Mouse (Mus musculus) liver, embryonic 16.5 days (tissue): ENCODE measurements at regions not wholly inside any gene's neighbourhood (a gene's known extent, or its start where the extent isn't known, plus 50 kb on each side); places are given as distances from the start of the nearest gene placed in this dataset.

Source experiments
- ATAC-seq: fragments of 200-750 bp; cut with Nextera tagmentation; 2 replicates; pipeline ENCODE4 v1.8.0; 2017; ENCODE audit warnings: low read depth, mild to moderate bottlenecking, moderate number of reproducible peaks, moderate library complexity
- H3K27ac ChIP-seq: fragments of 300-500 bp; sonication (generic); 2 replicates; pipeline ENCODE4 v1.5.1; 2014; ENCODE audit warnings: mild to moderate bottlenecking, low read length
- H3K27me3 ChIP-seq: fragments of 300-500 bp; sonication (generic); 2 replicates; pipeline ENCODE4 v1.6.1; 2014; ENCODE audit warnings: low read depth, low read length, mixed read lengths; ENCODE audit not compliant: control insufficient read depth, insufficient read depth
- H3K36me3 ChIP-seq: fragments of 300-500 bp; sonication (generic); 2 replicates; pipeline ENCODE4 v1.6.1; 2014; ENCODE audit warnings: mild to moderate bottlenecking; ENCODE audit not compliant: control insufficient read depth, insufficient read depth
- H3K4me1 ChIP-seq: fragments of 300-500 bp; sonication (generic); 2 replicates; pipeline ENCODE4 v1.6.1; 2014; ENCODE audit warnings: low read depth, low read length, mixed read lengths; ENCODE audit not compliant: control insufficient read depth
- H3K4me2 ChIP-seq: fragments of 300-500 bp; sonication (generic); 2 replicates; pipeline ENCODE4 v1.6.1; 2014; ENCODE audit warnings: low read depth, low read length, mixed read lengths
- H3K4me3 ChIP-seq: fragments of 300-500 bp; sonication (generic); 2 replicates; pipeline ENCODE4 v1.5.1; 2014; ENCODE audit warnings: low read depth, mild to moderate bottlenecking, low read length
- H3K9ac ChIP-seq: fragments of 300-500 bp; sonication (generic); 2 replicates; pipeline ENCODE4 v1.6.1; 2014; ENCODE audit warnings: low read depth, low read length
- H3K9me3 ChIP-seq: fragments of 300-500 bp; sonication (generic); replicated peaks from 2 replicates; pipeline ENCODE4 v1.6.1; 2016; ENCODE audit warnings: low read length; ENCODE audit not compliant: control insufficient read depth
- WGBS: fragments of 180-500 bp; shearing (Covaris S2); extraction: QIAGEN DNeasy Blood & Tissue Kit; methylation state at CpG from one replicate; pipeline ENCODE4 v1.1.7; 2014; ENCODE audit not compliant: insufficient replicate concordance; 5-methylcytosine and 5-hydroxymethylcytosine counted together

- no peaks in the 10 kb centered on the region for H3K4me1 ChIP-seq
- no peaks in the 10 kb centered on the region for H3K27me3 ChIP-seq
- no peaks in the 10 kb centered on the region for H3K9me3 ChIP-seq
- no peak overlapping the region for H3K4me3 ChIP-seq
- H3K9ac ChIP-seq, result no peak overlapping the region
- WGBS, result 54% methylated on average over 5 of the region's 5 CpGs
- no peak overlapping the region for H3K4me2 ChIP-seq
- ATAC-seq, result no peak
- no peaks in the 10 kb centered on the region for H3K36me3 ChIP-seq
- H3K27ac ChIP-seq, result no peak overlapping the region
Observed at GRCm38 (mm10) chr11:52533379-52533778, 137.2 kb downstream of the 9530068E07Rik start.

- ATAC-seq, result no peak
- Histone ChIP-seq H3K9me3 (no peaks in the 10 kb centered on the region), H3K4me2 (no peak overlapping the region), H3K36me3 (no peaks in the 10 kb centered on the region), H3K4me1 (no peaks in the 10 kb centered on the region), H3K27ac (no peak overlapping the region), H3K9ac (no peak overlapping the region), H3K4me3 (no peak overlapping the region), H3K27me3 (no peaks in the 10 kb centered on the region)
- WGBS, result 62% methylated on average over 13 of the region's 13 CpGs
Observed at GRCm38 (mm10) chr11:52534586-52534985, 138.4 kb downstream of the 9530068E07Rik start.

GRCm38 (mm10) chr11:52536211-52536610 is 140.0 kb downstream of the 9530068E07Rik start:
- no peak overlapping the region for H3K4me2 ChIP-seq
- WGBS, result 59% methylated on average over 2 of the region's 2 CpGs
- no peaks in the 10 kb centered on the region for H3K4me1 ChIP-seq
- H3K9me3 ChIP-seq, result no peaks in the 10 kb centered on the region
- no peak overlapping the region for H3K27ac ChIP-seq
- H3K4me3 ChIP-seq, result no peak overlapping the region
- no peak overlapping the region for H3K9ac ChIP-seq
- no peaks in the 10 kb centered on the region for H3K36me3 ChIP-seq
- H3K27me3 ChIP-seq, result no peaks in the 10 kb centered on the region
- no peak for ATAC-seq

- H3K9ac ChIP-seq, result no peak overlapping the region
- ATAC-seq, result no peak
- no peaks in the 10 kb centered on the region for H3K4me1 ChIP-seq
- no peaks in the 10 kb centered on the region for H3K36me3 ChIP-seq
- H3K27me3 ChIP-seq, result no peaks in the 10 kb centered on the region
- no peak overlapping the region for H3K27ac ChIP-seq
- WGBS, result 39% methylated on average over 11 of the region's 11 CpGs
- H3K4me2 ChIP-seq, result no peak overlapping the region
- H3K9me3 ChIP-seq, result no peaks in the 10 kb centered on the region
- H3K4me3 ChIP-seq, result no peak overlapping the region
Observed at GRCm38 (mm10) chr11:52536841-52537240, 140.6 kb downstream of the 9530068E07Rik start.

- Histone ChIP-seq H3K4me1 (no peaks in the 10 kb centered on the region), H3K9ac (no peak overlapping the region), H3K36me3 (no peaks in the 10 kb centered on the region), H3K27me3 (no peaks in the 10 kb centered on the region), H3K4me3 (no peak overlapping the region), H3K9me3 (no peaks in the 10 kb centered on the region), H3K4me2 (no peak overlapping the region), H3K27ac (no peak overlapping the region)
- 30% methylated on average over 4 of the region's 4 CpGs for WGBS
- ATAC-seq, result no peak
Observed at GRCm38 (mm10) chr11:52537819-52538435, 141.7 kb downstream of the 9530068E07Rik start.

GRCm38 (mm10) chr11:52541210-52541609 is 145.0 kb downstream of the 9530068E07Rik start:
- Histone ChIP-seq H3K9ac (no peak overlapping the region), H3K4me1 (no peaks in the 10 kb centered on the region), H3K4me3 (no peak overlapping the region), H3K4me2 (no peak overlapping the region), H3K9me3 (no peaks in the 10 kb centered on the region), H3K27me3 (no peaks in the 10 kb centered on the region), H3K27ac (no peak overlapping the region), H3K36me3 (no peaks in the 10 kb centered on the region)
- ATAC-seq, result no peak
- WGBS, result 48% methylated on average over 5 of the region's 5 CpGs

- WGBS, result 51% methylated on average over 5 of the region's 5 CpGs
- H3K9ac ChIP-seq, result no peak overlapping the region
Observed at GRCm38 (mm10) chr11:52551451-52551850, 155.2 kb downstream of the 9530068E07Rik start.

GRCm38 (mm10) chr11:52552860-52553259 is 156.6 kb downstream of the 9530068E07Rik start:
- Histone ChIP-seq H3K27me3 (no peaks in the 10 kb centered on the region), H3K36me3 (no peaks in the 10 kb centered on the region), H3K27ac (no peak overlapping the region)

More at GRCm38 (mm10) chr11:52551451-52551850, 155.2 kb downstream of the 9530068E07Rik start:
- H3K4me2 ChIP-seq, result no peak overlapping the region
- no peaks in the 10 kb centered on the region for H3K36me3 ChIP-seq
- no peak for ATAC-seq
- H3K9me3 ChIP-seq, result no peaks in the 10 kb centered on the region
- H3K4me3 ChIP-seq, result no peak overlapping the region
- H3K4me1 ChIP-seq, result no peaks in the 10 kb centered on the region
- H3K27me3 ChIP-seq, result no peaks in the 10 kb centered on the region
- no peak overlapping the region for H3K27ac ChIP-seq

GRCm38 (mm10) chr11:52557836-52558235 is 161.6 kb downstream of the 9530068E07Rik start:
- Histone ChIP-seq H3K9ac (no peak overlapping the region), H3K27ac (no peak overlapping the region), H3K36me3 (no peaks in the 10 kb centered on the region), H3K4me3 (no peak overlapping the region), H3K27me3 (no peaks in the 10 kb centered on the region), H3K4me1 (no peaks in the 10 kb centered on the region), H3K9me3 (no peaks in the 10 kb centered on the region), H3K4me2 (no peak overlapping the region)
- ATAC-seq, result no peak
- WGBS, result 81% methylated on average over 3 of the region's 3 CpGs

More at GRCm38 (mm10) chr11:52552860-52553259, 156.6 kb downstream of the 9530068E07Rik start:
- H3K4me2 ChIP-seq, result no peak overlapping the region
- no peaks in the 10 kb centered on the region for H3K4me1 ChIP-seq
- ATAC-seq, result no peak
- WGBS, result 66% methylated on average over 4 of the region's 4 CpGs
- H3K9ac ChIP-seq, result no peak overlapping the region
- H3K4me3 ChIP-seq, result no peak overlapping the region
- H3K9me3 ChIP-seq, result no peaks in the 10 kb centered on the region
